Mouse (Mus musculus): Measurements from ENCODE around the gene Tmtc2. TPM values are rescaled to one million over a fixed set of nuclear protein-coding genes. Genes with fewer than 3 reads are reported as not detected.

The Tmtc2 gene
- total and polyA plus RNA-seq, 2 experiments from 2014 or later: 1.5 to 4.5 TPM

DNA sequence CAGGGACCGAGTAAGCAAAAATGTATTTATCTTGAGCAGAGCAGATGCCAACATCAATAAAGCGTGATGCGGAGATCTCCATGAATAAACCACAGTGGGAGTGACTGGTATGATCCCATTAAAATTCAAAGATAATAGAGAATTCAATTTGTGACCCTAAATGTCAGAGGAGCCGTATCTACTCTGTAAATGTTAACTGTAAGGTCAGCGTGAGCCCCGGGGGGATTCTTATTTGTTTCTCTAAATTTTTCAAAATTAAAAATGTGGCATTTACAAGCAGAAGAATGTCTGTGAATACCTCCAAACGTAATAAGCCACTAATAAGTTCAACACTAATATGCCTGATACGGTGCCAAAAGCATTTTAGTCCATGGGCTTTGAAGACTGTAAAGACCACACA, 120.8 kb downstream of the Tmtc2 start:
- TF ChIP-seq CTCF (IDR thresholded peaks at IDR 0.05; ENCODE audit: low read depth): no peak
- no peak for TF ChIP-seq EP300 (IDR thresholded peaks at IDR 0.05; ENCODE audit: low read depth)
- H3K36me3 ChIP-seq (replicated peaks; ENCODE audit: control insufficient read depth, insufficient read depth, low read length): no peaks in the 10 kb centered on the region
- no peaks in the 10 kb centered on the region for H3K4me1 ChIP-seq (ENCODE audit: control insufficient read depth, insufficient read depth)
- H3K4me3 ChIP-seq (ENCODE audit: low read depth, low read length): no peak overlapping the region
- H3K27ac ChIP-seq (ENCODE audit: low read depth): no peak overlapping the region
- 89% methylated on average over 8 of the region's 8 CpGs for WGBS
- ATAC-seq (ENCODE audit: insufficient read depth, low read depth) (no peak), DNase-seq (ENCODE audit: low spot score) (no peak)
- H3K9me3 ChIP-seq (replicated peaks; ENCODE audit: control insufficient read depth, low read length): no peaks in the 10 kb centered on the region
- no peak overlapping the region for H3K9ac ChIP-seq (replicated peaks; ENCODE audit: low read depth, low read length)
- H3K27me3 ChIP-seq (ENCODE audit: control insufficient read depth, insufficient read depth, low read length): no peaks in the 10 kb centered on the region
- H3K4me2 ChIP-seq (ENCODE audit: low read depth, low read length): no peak overlapping the region

DNA sequence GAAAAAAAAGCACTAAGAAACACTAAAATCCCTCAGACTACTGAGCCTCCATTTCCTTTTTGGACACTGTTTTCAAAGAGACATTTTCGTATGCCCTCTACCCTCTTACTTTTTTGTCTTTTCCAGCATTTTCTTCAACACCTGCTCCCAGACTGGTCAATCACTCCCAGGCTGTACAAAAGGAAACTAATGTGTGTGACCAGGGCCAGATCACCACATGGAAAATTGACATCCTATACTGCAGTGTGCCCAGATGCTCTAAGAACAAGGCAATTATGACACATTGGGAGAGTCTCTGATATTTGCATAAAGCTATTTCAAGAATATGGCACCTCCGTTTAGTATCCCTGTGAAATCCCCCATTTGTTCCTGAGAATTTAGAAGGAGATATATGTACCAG, 127.1 kb downstream of the Tmtc2 start:
- no peak overlapping the region for H3K27ac ChIP-seq (ENCODE audit: low read depth)
- H3K9ac ChIP-seq (replicated peaks; ENCODE audit: low read depth, low read length): no peak overlapping the region
- TF ChIP-seq CTCF (IDR thresholded peaks at IDR 0.05; ENCODE audit: low read depth): no peak
- no peak for TF ChIP-seq EP300 (IDR thresholded peaks at IDR 0.05; ENCODE audit: low read depth)
- no peaks in the 10 kb centered on the region for H3K27me3 ChIP-seq (ENCODE audit: control insufficient read depth, insufficient read depth, low read length)
- no peaks in the 10 kb centered on the region for H3K4me1 ChIP-seq (ENCODE audit: control insufficient read depth, insufficient read depth)
- 86% methylated on average over 2 of the region's 2 CpGs for WGBS
- no peak overlapping the region for H3K4me3 ChIP-seq (ENCODE audit: low read depth, low read length)
- H3K36me3 ChIP-seq (replicated peaks; ENCODE audit: control insufficient read depth, insufficient read depth, low read length): no peaks in the 10 kb centered on the region
- no peak overlapping the region for H3K4me2 ChIP-seq (ENCODE audit: low read depth, low read length)
- H3K9me3 ChIP-seq (replicated peaks; ENCODE audit: control insufficient read depth, low read length): no peaks in the 10 kb centered on the region
- no peak for ATAC-seq (ENCODE audit: insufficient read depth, low read depth)
- DNase-seq (ENCODE audit: low spot score): no peak

DNA sequence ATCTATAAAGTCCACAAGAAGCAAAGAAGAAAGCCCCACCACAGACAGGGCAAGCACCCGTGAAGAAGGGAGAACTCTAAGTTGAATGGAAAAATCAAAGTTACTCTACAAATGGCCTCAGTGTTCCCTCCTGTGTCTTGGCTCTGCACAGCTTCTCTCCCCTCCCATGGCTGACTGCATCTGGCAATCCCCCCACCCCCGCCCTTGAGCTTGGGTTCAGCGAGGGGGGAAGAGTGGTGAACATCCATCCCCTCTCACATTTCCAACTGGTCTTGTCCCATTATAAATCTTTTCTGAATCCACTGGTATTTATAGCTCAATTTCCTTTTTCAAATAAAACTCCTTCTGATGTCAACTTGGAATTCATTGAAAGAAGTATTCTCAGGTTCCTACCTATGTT, 129.9 kb downstream of the Tmtc2 start:
- Histone ChIP-seq H3K4me2 (ENCODE audit: low read depth, low read length) (no peak overlapping the region), H3K4me3 (ENCODE audit: low read depth, low read length) (no peak overlapping the region), H3K27ac (ENCODE audit: low read depth) (no peak overlapping the region), H3K36me3 (replicated peaks; ENCODE audit: control insufficient read depth, insufficient read depth, low read length) (no peaks in the 10 kb centered on the region), H3K27me3 (ENCODE audit: control insufficient read depth, insufficient read depth, low read length) (no peaks in the 10 kb centered on the region), H3K9ac (replicated peaks; ENCODE audit: low read depth, low read length) (no peak overlapping the region), H3K9me3 (replicated peaks; ENCODE audit: control insufficient read depth, low read length) (no peaks in the 10 kb centered on the region), H3K4me1 (ENCODE audit: control insufficient read depth, insufficient read depth) (no peaks in the 10 kb centered on the region)
- no peak for DNase-seq (ENCODE audit: low spot score)
- TF ChIP-seq EP300 (IDR thresholded peaks at IDR 0.05; ENCODE audit: low read depth) (no peak), CTCF (IDR thresholded peaks at IDR 0.05; ENCODE audit: low read depth) (no peak)
- no peak for ATAC-seq (ENCODE audit: insufficient read depth, low read depth)
- WGBS: 79% methylated on average over 3 of the region's 3 CpGs

DNA sequence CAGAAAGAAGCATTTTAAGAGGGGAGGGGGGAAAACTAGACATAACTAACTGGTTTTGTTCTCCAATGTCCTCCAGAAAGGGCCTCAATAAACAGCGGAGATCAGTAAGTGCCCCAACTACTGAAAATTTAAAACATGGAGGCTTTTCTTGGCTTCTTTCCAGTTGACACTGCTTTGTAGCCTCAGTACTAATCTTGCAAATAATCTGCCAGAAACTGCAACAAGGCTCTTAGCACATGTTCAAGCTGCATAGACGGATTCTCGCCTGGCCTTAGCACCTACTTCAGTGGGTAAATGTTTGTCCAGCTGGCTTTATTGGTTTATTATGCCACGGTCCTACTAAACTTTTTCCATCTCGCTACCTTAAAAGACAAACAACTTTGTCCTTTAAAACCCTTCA, 139.4 kb downstream of the Tmtc2 start:
- Histone ChIP-seq H3K36me3 (replicated peaks; ENCODE audit: control insufficient read depth, insufficient read depth, low read length) (no peaks in the 10 kb centered on the region), H3K4me2 (ENCODE audit: low read depth, low read length) (no peak overlapping the region), H3K4me1 (ENCODE audit: control insufficient read depth, insufficient read depth) (no peaks in the 10 kb centered on the region), H3K27ac (ENCODE audit: low read depth) (no peak overlapping the region), H3K27me3 (ENCODE audit: control insufficient read depth, insufficient read depth, low read length) (no peaks in the 10 kb centered on the region), H3K9ac (replicated peaks; ENCODE audit: low read depth, low read length) (no peak overlapping the region), H3K4me3 (ENCODE audit: low read depth, low read length) (no peak overlapping the region), H3K9me3 (replicated peaks; ENCODE audit: control insufficient read depth, low read length) (no peaks in the 10 kb centered on the region)
- ATAC-seq (ENCODE audit: insufficient read depth, low read depth) (no peak), DNase-seq (ENCODE audit: low spot score) (no peak)
- TF ChIP-seq CTCF (IDR thresholded peaks at IDR 0.05; ENCODE audit: low read depth): no peak
- TF ChIP-seq EP300 (IDR thresholded peaks at IDR 0.05; ENCODE audit: low read depth): no peak
- 83% methylated on average over 5 of the region's 5 CpGs for WGBS

DNA sequence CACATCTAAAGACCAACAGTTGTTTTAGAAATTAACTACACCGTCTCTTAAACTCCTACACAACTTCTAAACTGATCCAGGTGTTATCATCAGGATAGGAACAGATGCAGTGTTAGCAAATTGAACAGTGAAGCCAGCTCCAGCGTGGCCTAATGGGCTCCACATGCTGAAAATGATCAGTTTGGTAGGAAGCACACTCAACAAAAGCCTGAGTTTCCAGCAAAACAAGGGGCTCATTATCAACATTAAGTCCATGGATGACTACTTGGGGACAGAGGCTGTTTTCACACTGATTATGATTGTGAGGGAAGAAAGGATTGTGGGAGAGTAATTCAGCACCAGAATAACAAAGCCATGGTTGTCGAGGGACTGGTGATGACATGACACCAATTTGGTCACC, 143.4 kb downstream of the Tmtc2 start:
- Histone ChIP-seq H3K9ac (replicated peaks; ENCODE audit: low read depth, low read length) (no peak overlapping the region), H3K27ac (ENCODE audit: low read depth) (no peak overlapping the region), H3K4me2 (ENCODE audit: low read depth, low read length) (no peak overlapping the region), H3K4me3 (ENCODE audit: low read depth, low read length) (no peak overlapping the region), H3K4me1 (ENCODE audit: control insufficient read depth, insufficient read depth) (no peaks in the 10 kb centered on the region), H3K36me3 (replicated peaks; ENCODE audit: control insufficient read depth, insufficient read depth, low read length) (no peaks in the 10 kb centered on the region), H3K27me3 (ENCODE audit: control insufficient read depth, insufficient read depth, low read length) (no peaks in the 10 kb centered on the region), H3K9me3 (replicated peaks; ENCODE audit: control insufficient read depth, low read length) (no peaks in the 10 kb centered on the region)
- no peak for ATAC-seq (ENCODE audit: insufficient read depth, low read depth)
- 61% methylated on average over 3 of the region's 3 CpGs for WGBS
- no peak for DNase-seq (ENCODE audit: low spot score)
- TF ChIP-seq CTCF (IDR thresholded peaks at IDR 0.05; ENCODE audit: low read depth): no peak
- TF ChIP-seq EP300 (IDR thresholded peaks at IDR 0.05; ENCODE audit: low read depth): no peak

DNA sequence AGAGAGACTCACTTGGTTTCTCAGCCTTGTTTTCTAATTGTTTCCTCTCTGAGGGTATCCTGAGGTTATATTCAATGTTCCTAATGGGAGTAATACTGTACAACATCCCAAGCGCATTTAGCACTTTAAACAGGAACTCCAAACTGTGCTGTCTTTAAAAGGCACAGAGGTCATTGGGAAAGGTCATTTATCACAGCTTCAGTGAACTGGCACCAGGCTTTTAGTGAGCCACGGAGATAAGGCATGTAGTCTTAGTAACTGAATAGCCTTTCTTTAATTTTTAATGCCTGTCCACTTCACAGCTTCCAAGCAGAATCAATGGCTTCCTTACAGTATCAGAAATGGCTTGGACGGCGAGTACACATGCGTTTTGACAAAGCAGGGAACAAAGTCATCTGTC, 144.0 kb downstream of the Tmtc2 start:
- no peaks in the 10 kb centered on the region for H3K4me1 ChIP-seq (ENCODE audit: control insufficient read depth, insufficient read depth)
- ATAC-seq (ENCODE audit: insufficient read depth, low read depth) (no peak), DNase-seq (ENCODE audit: low spot score) (no peak)
- H3K9me3 ChIP-seq (replicated peaks; ENCODE audit: control insufficient read depth, low read length): no peaks in the 10 kb centered on the region
- no peak overlapping the region for H3K4me3 ChIP-seq (ENCODE audit: low read depth, low read length)
- TF ChIP-seq CTCF (IDR thresholded peaks at IDR 0.05; ENCODE audit: low read depth) (no peak), EP300 (IDR thresholded peaks at IDR 0.05; ENCODE audit: low read depth) (no peak)
- H3K36me3 ChIP-seq (replicated peaks; ENCODE audit: control insufficient read depth, insufficient read depth, low read length): no peaks in the 10 kb centered on the region
- no peak overlapping the region for H3K27ac ChIP-seq (ENCODE audit: low read depth)
- H3K27me3 ChIP-seq (ENCODE audit: control insufficient read depth, insufficient read depth, low read length): no peaks in the 10 kb centered on the region
- no peak overlapping the region for H3K4me2 ChIP-seq (ENCODE audit: low read depth, low read length)
- no peak overlapping the region for H3K9ac ChIP-seq (replicated peaks; ENCODE audit: low read depth, low read length)
- 32% methylated on average over 5 of the region's 5 CpGs for WGBS
